Mouse (Mus musculus) forebrain, postnatal 0 days (tissue): ENCODE measurements around the gene Ano2. TPM values are rescaled to one million over a fixed set of nuclear protein-coding genes. Genes with fewer than 3 reads are reported as not detected.

Source experiments
- ATAC-seq: fragments of 200-750 bp; cut with Nextera tagmentation; 2 replicates; pipeline ENCODE4 v1.8.0; 2017; ENCODE audit warnings: mild to moderate bottlenecking, moderate library complexity
- DNase-seq: peaks from one replicate; pipeline ENCODE4 v3.0.0-alpha.2; 2015
- H3K27ac ChIP-seq: fragments of 300-500 bp; sonication (generic); 2 replicates; pipeline ENCODE4 v1.5.1; 2014; ENCODE audit warnings: low read depth, mild to moderate bottlenecking, antibody characterized with exemption, low read length, moderate library complexity, mixed read lengths
- H3K27me3 ChIP-seq: fragments of 300-500 bp; sonication (generic); 2 replicates; pipeline ENCODE4 v1.6.1; 2014; ENCODE audit warnings: mild to moderate bottlenecking, low read length, mixed read lengths; ENCODE audit not compliant: insufficient read depth
- H3K36me3 ChIP-seq: fragments of 300-500 bp; sonication (generic); 2 replicates; pipeline ENCODE4 v1.6.1; 2014; ENCODE audit warnings: mild to moderate bottlenecking, moderate library complexity; ENCODE audit not compliant: insufficient read depth
- H3K4me1 ChIP-seq: fragments of 300-500 bp; sonication (generic); 2 replicates; pipeline ENCODE4 v1.6.1; 2014; ENCODE audit warnings: antibody characterized with exemption; ENCODE audit not compliant: insufficient read depth
- H3K4me2 ChIP-seq: fragments of 300-500 bp; sonication (generic); 2 replicates; pipeline ENCODE4 v1.6.1; 2014; ENCODE audit warnings: low read depth, mild to moderate bottlenecking, moderate library complexity
- H3K4me3 ChIP-seq: fragments of 300-500 bp; sonication (generic); 2 replicates; pipeline ENCODE4 v1.5.1; 2014; ENCODE audit warnings: low read depth, low read length, mixed read lengths
- H3K9ac ChIP-seq: fragments of 300-500 bp; sonication (generic); 2 replicates; pipeline ENCODE4 v1.6.1; 2014; ENCODE audit warnings: mild to moderate bottlenecking
- H3K9me3 ChIP-seq: fragments of 300-500 bp; sonication (generic); 2 replicates; pipeline ENCODE4 v1.6.1; 2016; ENCODE audit warnings: low read length
- CTCF ChIP-seq: sonication (generic); IDR thresholded peaks from 2 replicates; pipeline ENCODE4 v1.5.1; 2016; ENCODE audit warnings: antibody characterized with exemption, control low read depth, low read depth
- WGBS: fragments of 180-500 bp; shearing (Covaris S2); extraction: QIAGEN DNeasy Blood & Tissue Kit; methylation state at CpG from one replicate; pipeline ENCODE4 v1.1.7; 2014; 5-methylcytosine and 5-hydroxymethylcytosine counted together
- polyA plus RNA-seq: library from polyadenylated mRNA; unstranded; fragments of >200 nt; fragmentation: Nextera tagmentation; extraction: Ambion mirVana; gene quantifications from 2 replicates; pipeline ENCODE4 v1.2.1, GENCODE M21; 2015
- total RNA-seq: library from RNA; depleted of rRNA; stranded (reverse); fragments of >200 nt; gene quantifications from 2 replicates; pipeline ENCODE4 v1.2.3, GENCODE M21; 2014

The Ano2 gene
- total and polyA plus RNA-seq, 2 experiments from 2014 or later, result 0.82 to 5.5 TPM

GRCm38 (mm10) chr6:125657966-125658365 is 32.3 kb upstream of the Ano2 start:
- Histone ChIP-seq H3K27ac (no peak overlapping the region), H3K4me3 (no peak overlapping the region), H3K4me1 (no peaks in the 10 kb centered on the region), H3K9me3 (no peaks in the 10 kb centered on the region), H3K27me3 (no peaks in the 10 kb centered on the region), H3K4me2 (no peak overlapping the region), H3K9ac (no peak overlapping the region), H3K36me3 (no peaks in the 10 kb centered on the region)
- ATAC-seq (no peak), DNase-seq (no peak)
- 94% methylated on average over 5 of the region's 5 CpGs for WGBS
- TF ChIP-seq CTCF, result no peak

GRCm38 (mm10) chr6:125661106-125661877 is 28.9 kb upstream of the Ano2 start:
- peak; percentile 80 for TF ChIP-seq CTCF
- Histone ChIP-seq H3K4me1 (no peaks in the 10 kb centered on the region), H3K9ac (no peak overlapping the region), H3K4me3 (no peak overlapping the region), H3K9me3 (no peaks in the 10 kb centered on the region), H3K4me2 (no peak overlapping the region), H3K27me3 (no peaks in the 10 kb centered on the region), H3K27ac (no peak overlapping the region), H3K36me3 (no peaks in the 10 kb centered on the region)
- peak; percentile 70 for DNase-seq
- 46% methylated on average over 14 of the region's 14 CpGs for WGBS
- peak; percentile 54 for ATAC-seq

GRCm38 (mm10) chr6:125663906-125664305 is 26.3 kb upstream of the Ano2 start:
- Histone ChIP-seq H3K9ac (no peak overlapping the region), H3K9me3 (no peaks in the 10 kb centered on the region), H3K4me1 (no peaks in the 10 kb centered on the region), H3K36me3 (no peaks in the 10 kb centered on the region), H3K4me3 (no peak overlapping the region), H3K4me2 (no peak overlapping the region), H3K27me3 (no peaks in the 10 kb centered on the region), H3K27ac (no peak overlapping the region)
- no peak for DNase-seq
- 84% methylated on average over 2 of the region's 2 CpGs for WGBS
- no peak for TF ChIP-seq CTCF
- ATAC-seq, result no peak

GRCm38 (mm10) chr6:125671835-125672234 is 18.4 kb upstream of the Ano2 start:
- DNase-seq, result no peak
- Histone ChIP-seq H3K4me1 (no peaks in the 10 kb centered on the region), H3K4me3 (no peak overlapping the region), H3K36me3 (no peaks in the 10 kb centered on the region), H3K27ac (no peak overlapping the region), H3K9ac (no peak overlapping the region), H3K9me3 (no peaks in the 10 kb centered on the region), H3K4me2 (no peak overlapping the region), H3K27me3 (no peaks in the 10 kb centered on the region)
- 84% methylated on average over 3 of the region's 3 CpGs for WGBS
- TF ChIP-seq CTCF, result no peak
- ATAC-seq, result no peak

- H3K9ac ChIP-seq, result no peak overlapping the region
- no peaks in the 10 kb centered on the region for H3K4me1 ChIP-seq
- no peak for TF ChIP-seq CTCF
- H3K27me3 ChIP-seq, result no peaks in the 10 kb centered on the region
- no peaks in the 10 kb centered on the region for H3K36me3 ChIP-seq
- no peak overlapping the region for H3K27ac ChIP-seq
- DNase-seq (no peak), ATAC-seq (no peak)
- H3K4me3 ChIP-seq, result no peak overlapping the region
- 65% methylated on average over 1 of the region's 1 CpGs for WGBS
- no peaks in the 10 kb centered on the region for H3K9me3 ChIP-seq
- no peak overlapping the region for H3K4me2 ChIP-seq
Observed at GRCm38 (mm10) chr6:125678492-125678891, 11.7 kb upstream of the Ano2 start.

GRCm38 (mm10) chr6:125680613-125681012 is 9.6 kb upstream of the Ano2 start:
- H3K4me3 ChIP-seq, result no peak overlapping the region
- no peak for TF ChIP-seq CTCF

GRCm38 (mm10) chr6:125685420-125685819 is 4.8 kb upstream of the Ano2 start:
- Histone ChIP-seq H3K4me3 (no peak overlapping the region), H3K36me3 (no peaks in the 10 kb centered on the region), H3K9me3 (no peaks in the 10 kb centered on the region), H3K27me3 (no peaks in the 10 kb centered on the region), H3K4me2 (no peak overlapping the region), H3K9ac (no peak overlapping the region), H3K4me1 (peaks cover 5% of the 10 kb centered on the region; the same call in 1 of the 2 replicates), H3K27ac (no peak overlapping the region)
- ATAC-seq (no peak), DNase-seq (no peak)
- no peak for TF ChIP-seq CTCF

More at GRCm38 (mm10) chr6:125680613-125681012, 9.6 kb upstream of the Ano2 start:
- H3K9ac ChIP-seq, result no peak overlapping the region
- H3K27me3 ChIP-seq, result no peaks in the 10 kb centered on the region
- ATAC-seq (no peak), DNase-seq (no peak)
- 66% methylated on average over 11 of the region's 11 CpGs for WGBS
- no peaks in the 10 kb centered on the region for H3K4me1 ChIP-seq
- H3K9me3 ChIP-seq, result no peaks in the 10 kb centered on the region
- H3K27ac ChIP-seq, result no peak overlapping the region
- H3K4me2 ChIP-seq, result no peak overlapping the region
- no peaks in the 10 kb centered on the region for H3K36me3 ChIP-seq
